In genomic region chr8:121115948-121116347, GRCm38 (mm10) we compare ENCODE assay signal across 9 mouse cellular contexts. TPM values are rescaled to one million over a fixed set of nuclear protein-coding genes. Genes with fewer than 3 reads are reported as not detected.
DNase-seq lines count a peak whose midpoint lies in the region; ATAC-seq and TF ChIP-seq lines count a peak whose summit lies in the region.
"Had no signal": no experiment of that assay in that cellular context is flagged by ENCODE, and none has a peak within 500 bp of the region (broad histone marks: within the 10 kb centered on the region; RNA-seq: fewer than 3 reads in every experiment).

Gene Foxc2 (plus strand): TSS chr8:121116171.

- TF ChIP-seq POLR2A in heart, adult 2 months (IDR thresholded peaks at IDR 0.05; ENCODE audit: insufficient read depth, low read depth, low read length) = peak; percentile 81
- TF ChIP-seq POLR2A in kidney, adult 2 months (IDR thresholded peaks at IDR 0.05; ENCODE audit: low read depth, low read length) = peak; percentile 44
- TF ChIP-seq POLR2A in testis, adult 2 months (IDR thresholded peaks at IDR 0.05; ENCODE audit: control insufficient read depth, low read depth, low read length) = no peak

- H3K4me1 ChIP-seq in heart, adult 2 months (ENCODE audit: control insufficient read depth, insufficient read depth, low read length) = no peaks in the 10 kb centered on the region; the same call in 1 of the 2 replicates
- no peaks in the 10 kb centered on the region for H3K4me1 ChIP-seq in kidney, adult 2 months (ENCODE audit: control insufficient read depth, insufficient read depth, low read length)
- peaks cover 3% of the 10 kb centered on the region for H3K4me1 ChIP-seq in liver, embryonic 11.5 days (replicated peaks; ENCODE audit: control insufficient read depth, insufficient read depth, low read length)
- H3K4me1 ChIP-seq in testis, adult 2 months (ENCODE audit: control insufficient read depth, insufficient read depth, low read length) = peaks cover 10% of the 10 kb centered on the region

- peaks cover 20% of the 10 kb centered on the region for H3K27me3 ChIP-seq in heart, adult 2 months (ENCODE audit: control insufficient read depth, insufficient read depth, low read length)
- H3K27me3 ChIP-seq in kidney, adult 2 months (replicated peaks; ENCODE audit: control insufficient read depth, insufficient read depth, low read length) = peaks cover 6% of the 10 kb centered on the region; the same call in 1 of the 2 replicates
- H3K27me3 ChIP-seq in liver, embryonic 11.5 days (replicated peaks; ENCODE audit: control insufficient read depth, insufficient read depth, low read length) = peaks cover 82% of the 10 kb centered on the region
- H3K27me3 ChIP-seq in testis, adult 2 months (ENCODE audit: control insufficient read depth, insufficient read depth, low read length) = peaks cover 6% of the 10 kb centered on the region

- no peak for TF ChIP-seq EP300 in heart, adult 2 months (IDR thresholded peaks at IDR 0.05; ENCODE audit: insufficient read depth, low read depth, low read length)

- H3K4me3 ChIP-seq in heart, adult 2 months = peak within 1 kb of the TSS; percentile 77
- peak within 1 kb of the TSS; percentile 50 for H3K4me3 ChIP-seq in kidney, adult 2 months (ENCODE audit: insufficient read depth, low read depth, low read length)
- H3K4me3 ChIP-seq in liver, embryonic 11.5 days (ENCODE audit: low read depth, low read length) = peak within 1 kb of the TSS; percentile 50
- peak within 1 kb of the TSS; percentile 19 for H3K4me3 ChIP-seq in testis, adult 2 months (ENCODE audit: control insufficient read depth, low read depth, low read length)

- H3K4me2 ChIP-seq in liver, embryonic 11.5 days = peak within 1 kb of the TSS; percentile 84

- peak; percentile 32; the same call in 1 of the 2 replicates for TF ChIP-seq CTCF in heart, adult 2 months (IDR thresholded peaks at IDR 0.05)
- no peak for TF ChIP-seq CTCF in kidney, adult 2 months (conservative IDR thresholded peaks at IDR 0.05; ENCODE audit: insufficient read depth, insufficient read length, low read depth, low read length)
- TF ChIP-seq CTCF in testis, adult 2 months (IDR thresholded peaks at IDR 0.05; ENCODE audit: control insufficient read depth, insufficient read depth, insufficient replicate concordance, low read depth, low read length) = no peak

- ATAC-seq in liver, embryonic 11.5 days (replicated peaks; ENCODE audit: low FRiP score) = no peak

- H3K9me3 ChIP-seq in liver, embryonic 11.5 days (ENCODE audit: control insufficient read depth, low read length) = no peaks in the 10 kb centered on the region

- no peaks in the 10 kb centered on the region for H3K36me3 ChIP-seq in heart, adult 2 months (ENCODE audit: control insufficient read depth, insufficient read depth, low read length)
- H3K36me3 ChIP-seq in kidney, adult 2 months (ENCODE audit: control insufficient read depth, insufficient read depth, low read length) = no peaks in the 10 kb centered on the region
- H3K36me3 ChIP-seq in liver, embryonic 11.5 days (ENCODE audit: control insufficient read depth, insufficient read depth, low read length) = no peaks in the 10 kb centered on the region
- no peaks in the 10 kb centered on the region for H3K36me3 ChIP-seq in testis, adult 2 months (ENCODE audit: control insufficient read depth, insufficient read depth, low read length)

- intact Hi-C loops in heart, adult 2 months (cut with DNase I) = no loop called here

- peak; percentile 68 to 69 for DNase-seq in cerebellum, postnatal 10 days
- no peak for DNase-seq in cerebellum, adult 11 months
- peak; percentile 94 for DNase-seq in embryo, embryonic 11 days
- peak; percentile 85 to 91 for DNase-seq in heart, adult 2 months
- DNase-seq in kidney, adult 2 months = peak; percentile 96
- no peak for DNase-seq in liver, embryonic 11.5 days (ENCODE audit: low spot score)
- peak; percentile 88 for DNase-seq in naive thymus-derived CD4-positive, alpha-beta T cell, adult 2 months (ENCODE audit: low read depth)

- WGBS in heart, adult 2 months = under 1% methylated on average over 25 of the region's 25 CpGs
- WGBS in kidney, adult 2 months = 1% methylated on average over 25 of the region's 25 CpGs
- under 1% methylated on average over 25 of the region's 25 CpGs for WGBS in liver, embryonic 11.5 days

- H3K79me2 ChIP-seq in heart, adult 2 months (replicated peaks; ENCODE audit: control insufficient read depth, insufficient read depth, low read length) = no peaks in the 10 kb centered on the region

- peak within 1 kb of the TSS; percentile 83 for H3K27ac ChIP-seq in heart, adult 2 months
- H3K27ac ChIP-seq in kidney, adult 2 months (ENCODE audit: insufficient read depth, low read depth, low read length) = peak within 1 kb of the TSS; percentile 54; the same call in 1 of the 2 replicates
- H3K27ac ChIP-seq in liver, embryonic 11.5 days (ENCODE audit: low read depth, low read length) = peak within 1 kb of the TSS; percentile 73
- no peak within 1 kb of the TSS for H3K27ac ChIP-seq in testis, adult 2 months (ENCODE audit: control insufficient read depth, insufficient read depth, low read depth, low read length)

- peak within 1 kb of the TSS; percentile 83 for H3K9ac ChIP-seq in heart, adult 2 months (ENCODE audit: low read depth, low read length)
- peak within 1 kb of the TSS; percentile 59 for H3K9ac ChIP-seq in liver, embryonic 11.5 days (ENCODE audit: low read depth, low read length)

RNA-seq across cellular contexts. Expression of gene Foxc2, which starts in this region (rescaled TPM):
- 1 to 10 TPM; 2.0 to 2.2 TPM for total RNA-seq in heart, adult 2 months (2021)
- polyA plus RNA-seq in heart, adult 2 months (2012; rRNA removed) = 0.97 and 2.0 TPM in 2 replicates
- polyA plus RNA-seq in kidney, adult 2 months (2012; rRNA removed) = 5.8 and 7.4 TPM in 2 replicates
- 2.6 and 3.4 TPM in 2 replicates for polyA plus RNA-seq in liver, embryonic 11.5 days (2014; fragmentation: Nextera tagmentation; extraction: Ambion mirVana)
- polyA plus RNA-seq in testis, adult 2 months (2012; rRNA removed) = 0.20 and 0.22 TPM in 2 replicates
- total RNA-seq: CH12.LX had no signal

Comparison
In these comparisons a context has a peak if more than half of its experiments do, and no peak if none do; other contexts are left out.
1. DNase-seq: peak in cerebellum, postnatal 10 days (2 of 2), embryo, embryonic 11 days (single experiment), heart, adult 2 months (2 of 2), kidney, adult 2 months (single experiment) and naive thymus-derived CD4-positive, alpha-beta T cell, adult 2 months (single experiment); none in cerebellum, adult 11 months (single experiment) and liver, embryonic 11.5 days (single experiment).
2. H3K4me3 ChIP-seq: peak in every context shown above with its lines; median percentile 77 in heart, adult 2 months; 50 in kidney, adult 2 months; 50 in liver, embryonic 11.5 days; 19 in testis, adult 2 months.